Mouse (Mus musculus) layer of hippocampus, postnatal 36 days (tissue): ENCODE results near the gene Lrrc47. TPM values are rescaled to one million over a fixed set of nuclear protein-coding genes. Genes with fewer than 3 reads are reported as not detected.

Experiments
- DNase-seq, 2 experiments: peaks; one replicate each; pipeline ENCODE4 v3.0.0; 2022
- total RNA-seq, 2 experiments: library from RNA; stranded (reverse); gene quantifications; 2 replicates each; pipeline ENCODE4 v1.2.3; 2021

Gene Lrrc47
- total RNA-seq: 10 to 100 TPM; 64.5 to 70.7 TPM

DNA sequence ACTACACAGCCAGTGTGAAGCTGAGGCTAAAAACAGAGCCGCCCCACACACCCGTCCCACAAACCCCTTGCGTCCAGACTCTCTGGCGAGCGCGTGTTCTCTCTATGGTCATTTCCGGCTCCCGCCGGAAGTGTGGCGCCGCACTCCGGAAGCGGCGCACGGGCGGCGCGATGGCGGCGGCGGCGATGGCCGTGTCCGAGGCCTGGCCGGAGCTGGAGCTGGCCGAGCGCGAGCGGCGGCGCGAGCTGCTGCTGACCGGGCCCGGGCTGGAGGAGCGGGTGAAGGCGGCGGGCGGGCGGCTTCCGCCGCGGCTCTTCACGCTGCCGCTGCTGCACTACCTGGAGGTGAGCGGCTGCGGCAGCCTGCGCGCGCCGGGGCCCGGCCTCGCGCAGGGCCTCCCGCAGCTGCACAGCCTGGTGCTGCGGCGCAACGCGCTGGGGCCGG lies at the start of gene Lrrc47:
Gene Lrrc47 (plus strand): TSS at position 86 of the 444 bp plus-strand sequence.
- DNase-seq: peak; percentile 83 to 84

DNA sequence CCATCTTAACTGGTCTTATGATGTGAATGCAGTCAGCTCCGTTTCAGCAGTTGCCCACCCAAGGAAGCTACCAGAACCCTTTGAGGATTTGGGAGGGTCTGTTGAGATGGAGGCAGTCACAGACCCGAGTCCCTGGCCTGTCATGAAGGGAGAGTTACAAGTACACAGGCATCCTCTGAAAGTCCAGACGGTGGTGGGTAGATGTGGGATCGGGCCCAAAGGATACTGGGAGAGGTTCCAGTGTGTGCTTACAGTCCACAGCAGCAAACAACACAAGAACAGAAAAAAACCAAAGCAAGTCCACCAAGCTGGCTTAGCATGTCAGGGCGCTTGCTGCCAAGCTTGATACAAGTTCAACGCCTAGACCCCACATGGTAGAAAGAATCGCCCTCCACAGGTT lies 48.9 kb upstream of the Lrrc47 start:
- DNase-seq: no peak

DNA sequence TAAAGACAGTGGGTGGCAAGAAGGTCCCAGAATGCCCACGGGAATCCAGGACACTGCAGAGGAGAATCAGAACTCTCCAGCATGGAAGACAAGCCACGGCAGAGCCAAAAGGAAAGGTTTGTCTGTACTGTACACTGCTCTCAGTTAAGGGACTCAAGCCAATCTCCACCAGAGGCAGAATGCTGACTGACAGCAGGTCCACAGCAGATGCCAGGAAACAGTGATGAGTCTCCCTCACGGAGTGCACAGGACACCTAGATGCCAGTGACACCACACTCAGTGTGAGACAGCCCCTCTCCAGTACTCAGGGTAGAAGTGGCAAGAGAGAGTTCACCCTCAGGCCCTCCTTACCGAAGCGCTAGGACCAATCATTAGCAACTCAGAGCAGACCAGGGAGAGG lies 44.9 kb upstream of the Lrrc47 start:
- DNase-seq: no peak

DNA sequence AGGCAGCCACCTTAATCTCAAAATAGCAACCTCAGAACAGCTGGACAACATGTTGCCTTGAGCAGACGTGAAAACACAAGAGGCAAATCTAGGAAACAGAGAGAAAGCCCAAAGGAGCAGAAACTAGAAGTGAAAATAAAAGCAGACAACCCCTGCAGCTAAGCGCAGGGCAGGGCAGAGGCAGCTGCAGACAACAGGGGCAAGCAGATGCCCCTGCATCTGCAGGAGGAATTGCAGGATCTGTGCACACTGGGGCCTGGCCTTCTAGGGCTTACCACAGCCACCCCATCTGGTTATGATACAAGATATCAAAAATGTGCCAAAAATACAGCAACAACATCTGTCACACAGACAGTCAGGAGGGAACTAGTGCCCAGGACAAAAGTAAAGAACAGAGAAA lies 44.0 kb upstream of the Lrrc47 start:
- DNase-seq: no peak

DNA sequence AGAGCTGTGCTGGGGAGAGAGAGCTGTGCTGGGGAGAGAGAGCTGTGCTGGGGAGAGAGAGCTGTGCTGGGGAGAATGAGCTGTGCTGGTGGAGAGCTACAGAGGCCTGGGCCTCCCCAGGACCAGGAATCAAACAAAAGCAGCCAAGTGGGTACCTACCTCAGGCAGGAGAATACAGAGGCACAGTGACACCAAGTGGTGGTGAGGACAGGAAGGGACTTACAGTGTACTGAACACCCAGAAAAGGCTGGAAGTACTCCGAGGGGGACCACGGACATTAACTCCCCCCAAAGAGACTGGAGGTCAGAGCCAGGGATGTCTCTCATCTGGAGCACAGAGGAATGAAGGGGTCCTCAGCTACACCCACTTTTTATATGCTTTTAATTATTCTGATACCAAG lies 43.5 kb upstream of the Lrrc47 start:
- no peak for DNase-seq

DNA sequence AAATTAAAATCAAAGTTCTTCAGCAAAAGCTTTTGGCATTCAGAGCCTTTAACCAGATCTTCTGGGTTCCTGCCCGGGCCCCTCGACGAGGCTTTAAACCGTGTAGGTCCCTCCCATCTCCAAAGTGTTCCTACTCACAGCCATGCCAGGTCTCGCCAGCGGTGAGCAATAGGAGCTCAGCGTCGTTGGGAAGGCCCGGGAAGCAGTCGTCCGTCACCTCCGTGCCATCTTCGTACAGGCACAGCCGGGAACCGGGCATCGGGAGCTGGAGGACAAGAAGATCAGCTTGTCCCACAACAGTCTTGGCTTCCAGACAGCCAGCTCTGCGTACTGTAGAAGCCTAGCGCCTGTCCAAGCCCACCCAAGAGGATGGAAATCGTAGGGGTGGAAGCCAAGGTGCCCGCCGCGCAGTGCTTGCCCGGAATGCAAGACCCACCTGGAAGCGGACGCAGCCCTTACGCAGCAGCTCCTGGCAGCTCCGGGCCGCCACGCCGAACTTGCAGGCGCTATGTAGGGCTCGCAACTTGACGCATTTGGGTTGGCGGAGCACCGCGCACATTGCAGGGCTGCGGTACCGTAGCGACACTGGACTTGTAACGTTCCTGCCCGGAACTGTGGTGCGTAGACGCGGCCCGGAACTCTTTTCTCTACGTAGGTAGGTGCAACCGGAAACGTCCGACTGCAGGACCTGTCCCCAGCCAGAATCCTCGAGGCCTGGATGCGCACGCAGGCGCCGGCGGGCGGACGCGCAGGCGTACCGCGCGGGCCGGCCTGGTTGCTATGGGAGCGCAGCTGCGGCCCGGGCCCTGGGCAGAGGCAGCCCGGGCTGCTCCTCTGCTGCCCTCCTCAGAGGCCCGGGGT lies 36.9 kb upstream of the Lrrc47 start, which contains the start of the genes Dffb and Cep104:
Gene Dffb (minus strand): TSS at position 696 of the 861 bp plus-strand sequence.
Gene Cep104 (plus strand): TSS at position 764 of the 861 bp plus-strand sequence.
- DNase-seq: peak; percentile 93 to 94

DNA sequence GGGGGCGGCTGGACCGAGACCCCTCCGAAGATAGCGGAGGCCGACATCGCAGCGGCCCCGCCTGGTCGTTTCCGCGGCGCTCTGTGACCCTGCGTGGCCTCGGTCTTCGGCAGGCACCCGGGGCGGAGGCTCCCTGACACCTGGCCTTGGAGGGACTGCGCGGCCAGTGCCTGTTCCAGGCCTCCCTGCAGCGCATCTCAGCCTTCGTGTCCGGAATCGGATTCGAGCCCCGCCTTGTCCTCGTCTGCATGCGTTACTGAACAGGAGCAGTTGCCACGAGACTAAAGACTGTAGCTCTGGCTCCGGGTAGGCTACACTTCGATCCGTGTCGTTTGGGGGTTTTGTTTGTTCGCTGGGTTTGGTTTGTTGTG lies 36.3 kb upstream of the Lrrc47 start:
- DNase-seq: no peak

DNA sequence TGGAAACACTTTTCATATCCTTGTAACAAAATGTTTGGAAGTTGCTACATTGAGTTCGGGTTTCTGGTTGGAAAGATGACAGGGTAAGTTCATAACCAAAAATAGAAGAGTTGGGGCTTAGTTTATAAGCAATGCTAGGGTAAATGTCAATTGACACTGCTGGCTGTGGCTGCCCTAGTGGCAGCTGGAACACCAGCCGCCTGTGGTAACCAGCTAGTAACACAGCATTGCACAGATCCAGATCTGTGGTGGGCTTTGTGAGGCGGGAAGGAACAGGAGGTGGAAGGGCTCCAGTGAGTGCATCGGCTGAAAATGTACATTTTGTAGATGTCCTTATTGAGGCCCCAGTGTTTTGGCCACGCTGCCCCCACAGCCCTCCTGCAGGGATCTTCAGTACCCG lies 35.8 kb upstream of the Lrrc47 start:
- no peak for DNase-seq

DNA sequence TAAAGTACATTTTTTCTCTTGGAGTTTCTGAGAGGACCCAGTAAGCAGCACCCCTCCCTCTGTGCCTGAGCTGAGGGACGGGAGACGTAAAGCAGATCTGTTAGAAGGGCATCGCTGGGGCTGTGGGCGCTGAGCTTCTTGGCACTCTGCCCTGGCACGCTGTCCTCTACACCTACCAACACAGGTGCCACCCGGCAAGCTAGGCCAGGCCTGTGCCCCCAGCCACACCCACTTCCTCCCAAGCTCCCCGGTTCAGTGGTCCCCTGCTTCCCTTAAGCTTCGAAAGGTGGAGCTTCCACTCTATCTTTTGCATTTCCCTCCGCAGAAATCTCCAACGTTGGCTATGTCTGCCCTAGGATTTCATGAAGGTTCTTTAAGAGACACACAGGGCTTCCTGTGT lies 32.3 kb upstream of the Lrrc47 start:
- no peak for DNase-seq

DNA sequence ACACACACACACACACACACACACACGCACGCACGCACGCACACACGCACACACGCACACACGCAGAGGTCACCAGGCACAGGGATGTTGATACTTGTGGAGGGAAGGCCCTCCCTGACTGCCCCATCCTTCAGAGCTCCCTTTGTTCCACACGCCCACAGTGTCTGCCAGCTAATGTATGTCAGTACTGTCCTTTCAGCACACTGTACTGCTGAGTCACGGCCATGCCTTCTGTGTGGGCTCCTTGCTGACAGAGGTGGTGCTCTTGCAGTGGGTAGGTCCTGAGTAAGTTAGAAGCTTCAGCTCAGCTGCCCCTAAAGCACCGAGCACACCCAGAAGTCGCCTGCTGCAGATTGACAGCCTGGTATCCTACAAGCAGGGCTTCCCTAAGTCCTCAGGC lies 31.1 kb upstream of the Lrrc47 start:
- DNase-seq: no peak

DNA sequence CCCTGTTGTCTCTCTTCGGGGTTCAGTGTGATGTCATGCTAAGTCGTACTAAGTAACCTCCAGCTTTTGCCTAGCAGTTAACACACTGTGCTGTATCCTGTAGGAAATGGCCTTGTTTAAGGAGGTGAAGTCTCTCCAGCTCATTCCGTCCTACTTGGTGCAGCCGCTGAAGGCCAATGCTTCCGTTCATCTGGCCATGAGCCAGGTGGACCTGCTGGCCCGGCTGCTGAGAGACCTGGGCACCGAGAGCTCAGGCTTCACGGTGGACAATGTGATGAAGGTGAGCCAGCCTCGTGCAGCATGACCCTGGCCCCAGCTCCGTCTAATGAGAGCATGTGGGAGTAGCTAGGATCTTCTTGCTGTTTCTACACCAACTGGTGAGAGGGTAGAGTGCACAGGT lies 18.8 kb upstream of the Lrrc47 start:
- DNase-seq: no peak

DNA sequence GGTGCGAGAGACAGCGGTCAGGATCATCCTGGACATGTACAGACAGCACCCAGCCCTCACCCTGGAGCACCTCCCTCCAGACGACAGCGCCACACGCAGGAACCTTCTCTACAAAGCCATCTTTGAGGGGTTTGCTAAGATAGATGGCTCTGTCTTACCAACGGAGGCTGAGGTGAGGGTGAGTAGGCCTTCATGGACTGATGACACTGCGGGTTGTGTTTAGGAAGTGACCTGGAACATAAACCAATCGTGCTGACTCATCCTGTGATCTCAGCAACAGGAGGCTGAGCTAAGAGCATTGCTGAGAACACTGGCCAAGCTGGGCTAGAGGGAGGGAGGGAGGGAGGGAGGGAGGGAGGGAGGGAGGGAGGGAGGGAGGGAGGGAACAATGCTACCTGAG lies 18.0 kb upstream of the Lrrc47 start:
- no peak for DNase-seq

DNA sequence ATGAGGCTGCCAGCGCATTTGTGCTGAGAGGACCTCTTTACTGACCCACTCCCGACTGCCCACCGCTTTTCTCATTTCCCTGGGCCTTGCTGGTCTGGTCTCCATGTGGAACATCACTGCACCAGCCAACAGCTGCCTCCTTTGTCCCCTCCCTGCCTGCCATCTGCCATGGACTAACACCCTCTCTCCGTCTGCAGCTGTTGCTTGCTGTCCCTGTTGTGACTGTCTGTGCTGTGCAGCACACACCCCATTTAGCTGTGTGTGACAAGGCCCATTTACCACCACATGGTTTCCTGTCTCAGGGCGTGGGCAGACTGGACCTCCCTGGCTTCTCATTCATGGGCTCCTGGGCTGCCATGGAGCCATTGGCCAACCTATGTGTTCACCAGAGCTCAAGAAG lies 6.0 kb upstream of the Lrrc47 start:
- no peak for DNase-seq

DNA sequence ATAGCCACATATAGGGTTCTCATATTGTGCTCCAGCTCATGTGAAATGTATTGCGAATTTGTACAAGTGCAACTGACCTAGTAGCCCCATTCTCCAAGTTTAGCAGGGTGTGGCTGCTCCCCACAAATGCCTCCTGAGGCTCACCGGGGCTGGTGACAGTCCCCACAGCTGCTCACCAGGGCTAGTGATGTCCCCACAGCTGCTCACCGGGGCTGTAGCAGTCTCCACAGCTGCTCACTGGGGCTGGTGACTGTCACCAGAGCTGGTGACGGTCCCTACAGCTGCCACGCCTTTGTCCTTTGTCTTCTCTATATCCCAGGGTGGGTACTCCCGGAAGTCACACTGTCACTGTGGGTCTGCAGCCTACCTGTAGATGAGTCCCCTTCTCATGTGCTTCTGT lies 5.3 kb upstream of the Lrrc47 start:
- DNase-seq: no peak

DNA sequence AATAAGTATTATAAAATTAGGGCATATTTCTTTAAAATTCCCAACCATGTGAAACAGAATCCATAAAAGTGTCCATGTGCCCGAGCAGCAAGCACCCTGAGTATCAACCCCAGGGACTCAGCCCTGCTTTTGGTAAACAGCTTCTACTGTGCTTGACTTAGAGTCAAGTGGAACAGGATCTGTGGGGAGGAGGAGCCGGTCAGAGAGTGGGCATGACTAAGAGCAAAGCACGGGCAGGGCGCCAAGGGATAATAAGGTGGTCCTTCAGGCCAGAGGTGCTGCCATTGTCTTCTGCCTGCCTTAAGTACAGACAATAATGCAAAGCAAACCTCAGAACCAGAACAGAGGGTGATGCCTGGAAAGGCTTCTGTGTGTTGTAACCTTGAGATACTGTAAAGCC lies 3.8 kb upstream of the Lrrc47 start:
- no peak for DNase-seq

DNA sequence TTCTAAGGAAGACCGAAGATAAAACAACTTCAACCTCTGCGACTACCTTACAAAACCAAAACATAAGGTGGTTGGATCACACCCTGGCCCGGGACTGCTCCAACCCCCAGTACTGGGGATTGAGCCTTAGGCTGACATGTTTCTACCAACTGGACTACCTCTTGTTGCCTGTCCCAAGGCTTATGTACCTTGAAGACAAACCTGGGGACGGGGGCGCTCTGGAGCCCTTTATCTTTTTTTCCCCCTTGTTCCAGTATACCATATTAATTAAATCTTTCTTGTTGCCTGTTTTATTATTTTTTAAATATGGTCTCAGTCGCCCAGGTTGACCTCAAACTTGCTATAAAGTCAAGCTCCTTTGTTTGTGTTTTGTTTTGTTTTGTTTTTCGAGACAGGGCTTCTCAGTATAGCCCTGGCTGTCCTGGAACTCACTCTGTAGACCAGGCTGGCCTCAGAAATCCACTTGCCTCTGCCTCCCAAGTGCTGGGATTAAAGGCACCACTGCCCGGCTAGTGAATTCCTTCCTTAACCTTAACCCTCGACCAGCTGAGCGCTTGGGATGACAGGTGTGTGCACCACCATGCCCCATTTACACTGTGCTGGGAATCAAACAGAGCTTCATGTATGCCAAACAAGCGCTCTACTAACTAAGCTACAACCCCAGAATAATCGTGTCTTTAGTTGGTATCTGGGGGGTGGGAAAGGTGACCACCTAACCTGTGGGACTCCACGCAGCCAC lies 455 bp upstream of the Lrrc47 start:
- no peak for DNase-seq

DNA sequence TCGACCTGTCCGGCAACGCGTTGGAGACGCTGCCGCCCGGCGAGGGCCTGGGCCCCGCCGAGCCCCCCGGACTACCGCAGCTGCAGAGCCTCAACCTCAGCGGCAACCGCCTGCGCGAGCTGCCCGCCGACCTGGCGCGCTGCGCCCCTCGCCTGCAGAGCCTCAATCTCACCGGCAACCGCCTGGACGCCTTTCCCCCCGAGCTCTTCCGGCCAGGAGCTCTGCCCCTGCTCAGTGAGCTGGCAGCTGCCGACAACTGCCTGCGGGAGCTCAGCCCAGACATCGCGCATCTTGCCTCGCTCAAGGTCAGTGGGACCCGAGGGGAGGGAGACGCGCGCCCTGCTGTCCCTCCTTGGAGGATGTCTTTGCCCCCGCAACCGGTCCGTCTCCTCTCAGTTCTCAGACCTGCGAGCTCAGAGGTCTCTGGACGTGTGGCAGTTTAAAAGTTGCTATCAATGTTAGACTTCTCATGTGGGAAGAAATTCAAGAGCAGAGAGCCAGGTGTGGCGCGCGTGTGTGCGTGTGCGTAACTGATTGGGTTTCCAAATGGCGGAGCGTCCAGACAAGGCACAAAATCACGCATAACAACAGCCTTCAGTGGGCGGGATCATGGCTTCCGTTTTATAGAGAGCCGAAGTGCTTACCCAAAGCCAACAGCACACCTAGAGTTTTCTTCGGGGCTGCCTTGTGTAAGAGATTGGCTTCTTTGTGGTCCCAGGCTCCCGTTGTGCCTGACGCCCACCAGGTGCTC lies 776 bp downstream of the Lrrc47 start:
- DNase-seq: peak in 1 of 2 experiments; percentile 35

DNA sequence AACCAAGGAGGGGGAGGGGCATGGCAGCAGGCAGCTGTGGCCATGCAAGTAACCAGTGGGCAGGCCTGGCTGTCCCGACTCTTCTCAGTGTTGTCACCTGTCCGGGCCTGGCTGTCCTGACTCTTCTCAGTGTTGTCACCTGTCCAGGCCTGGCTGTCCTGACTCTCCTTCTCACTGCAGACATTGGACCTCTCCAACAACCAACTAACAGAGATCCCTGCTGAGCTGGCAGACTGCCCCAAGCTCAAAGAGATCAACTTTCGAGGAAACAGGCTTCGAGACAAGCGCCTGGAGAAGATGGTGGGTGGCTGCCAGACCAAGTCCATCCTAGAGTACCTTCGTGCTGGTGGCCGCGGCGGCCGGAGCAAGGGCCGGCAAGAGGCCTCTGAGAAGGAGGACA lies 3.9 kb downstream of the Lrrc47 start:
- no peak for DNase-seq

DNA sequence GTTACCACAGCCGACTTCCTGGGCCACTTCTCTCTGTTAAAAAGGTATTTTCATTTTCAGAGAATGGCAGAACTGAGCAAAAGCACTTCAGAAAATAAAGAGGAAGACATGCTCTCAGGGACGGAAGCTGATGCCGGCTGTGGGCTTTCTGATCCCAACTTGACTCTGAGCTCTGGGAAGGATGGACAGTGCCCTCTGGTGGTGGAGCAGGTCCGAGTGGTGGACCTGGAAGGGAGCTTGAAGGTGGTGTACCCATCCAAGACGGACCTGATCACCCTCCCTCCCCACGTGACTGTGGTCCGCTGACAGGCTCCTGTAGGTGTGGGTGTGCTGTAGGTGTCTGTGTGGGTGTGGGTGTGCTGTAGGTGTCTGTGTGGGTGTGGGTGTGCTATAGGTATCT lies 8.0 kb downstream of the Lrrc47 start:
- DNase-seq: peak in 1 of 2 experiments; percentile 34

DNA sequence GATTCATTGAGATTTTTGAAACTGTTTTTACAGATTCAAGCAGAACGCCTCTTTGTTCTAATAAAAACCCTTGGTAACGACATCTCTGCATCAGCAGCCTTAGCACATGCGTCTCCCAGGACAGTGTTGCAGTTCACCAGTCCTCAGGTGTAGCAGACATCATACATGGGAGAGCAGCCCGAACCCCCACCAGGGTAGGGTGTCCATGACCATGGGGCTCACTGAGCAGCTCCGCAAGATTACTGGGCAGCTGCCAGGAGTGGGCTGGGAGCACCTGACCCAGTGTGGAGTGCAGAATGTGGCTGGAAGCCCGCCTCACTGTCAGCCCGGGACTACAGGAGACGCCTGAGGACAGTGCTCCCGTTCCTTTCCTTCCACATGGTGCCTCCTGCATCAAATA lies 9.9 kb downstream of the Lrrc47 start:
- DNase-seq: no peak

DNA sequence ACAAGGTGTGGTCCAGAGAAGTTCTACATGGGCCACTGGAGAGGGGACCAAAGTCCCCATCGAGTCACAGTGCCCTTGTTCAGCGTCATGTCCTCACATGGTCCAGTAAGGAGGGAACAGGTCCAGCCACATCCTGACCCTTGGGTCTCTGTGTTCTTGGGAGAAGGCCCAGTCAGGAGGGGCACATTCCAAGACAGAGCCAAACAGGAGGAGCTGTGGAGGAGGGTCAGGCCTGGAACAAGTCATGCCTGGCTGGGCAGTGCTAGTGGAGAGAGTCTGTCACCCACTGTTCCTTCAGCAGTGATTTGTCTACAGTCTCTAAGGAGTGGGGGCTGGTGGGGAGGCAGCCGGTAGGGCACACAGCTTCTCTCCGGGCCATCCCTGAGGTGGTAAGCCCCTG lies 10.9 kb downstream of the Lrrc47 start:
- no peak for DNase-seq

DNA sequence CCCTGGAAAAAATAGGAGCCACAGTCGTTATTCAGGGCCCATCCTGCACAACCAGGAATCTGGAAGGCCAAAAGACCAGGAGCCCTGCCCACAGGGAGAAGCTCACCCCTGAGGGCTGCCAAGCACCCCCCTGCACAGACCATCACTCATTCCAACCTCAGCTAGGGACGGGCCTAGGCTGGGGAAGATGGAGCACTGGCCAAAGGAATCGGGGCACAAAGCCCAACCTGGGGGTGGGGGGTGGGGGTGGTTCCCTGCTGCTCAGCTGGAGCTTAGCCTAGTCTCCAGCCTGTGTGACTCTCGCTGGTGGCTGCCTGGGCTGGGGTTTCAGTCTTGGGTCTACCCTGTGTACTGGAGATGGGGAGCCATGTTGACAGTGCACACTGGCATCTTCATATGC lies 11.3 kb downstream of the Lrrc47 start:
- DNase-seq: peak in 1 of 2 experiments; percentile 34
